Mouse (Mus musculus): ENCODE results near the gene Cdh1. TPM values are rescaled to one million over a fixed set of nuclear protein-coding genes. Genes with fewer than 3 reads are reported as not detected.

Cdh1 gene
- total and polyA plus RNA-seq, 2 experiments from 2014 or later: 6.6 to 6.7 TPM

DNA sequence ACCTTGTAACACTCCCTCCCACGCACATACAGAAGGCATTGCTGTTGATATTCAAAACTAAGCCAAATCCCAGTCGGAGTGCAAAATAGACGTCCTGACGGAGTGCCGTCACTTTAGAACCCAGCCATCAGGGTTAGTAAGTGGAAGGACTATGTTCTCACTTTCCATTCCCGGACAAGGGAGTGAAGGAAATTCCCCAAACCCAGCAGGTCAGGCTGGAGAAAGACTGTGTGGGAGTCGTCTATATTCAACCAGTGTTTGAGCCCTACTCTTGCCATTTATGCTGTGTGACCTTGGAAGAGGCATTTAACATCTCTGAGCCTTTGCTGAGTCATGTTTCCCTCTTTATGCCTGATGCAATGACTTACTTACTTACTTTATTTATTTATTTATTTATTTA, 37.1 kb downstream of the Cdh1 start:
- no peak for TF ChIP-seq CTCF (IDR thresholded peaks at IDR 0.05; ENCODE audit: low read depth)
- no peak overlapping the region for H3K9ac ChIP-seq (replicated peaks; ENCODE audit: low read length)
- ATAC-seq: no peak

DNA sequence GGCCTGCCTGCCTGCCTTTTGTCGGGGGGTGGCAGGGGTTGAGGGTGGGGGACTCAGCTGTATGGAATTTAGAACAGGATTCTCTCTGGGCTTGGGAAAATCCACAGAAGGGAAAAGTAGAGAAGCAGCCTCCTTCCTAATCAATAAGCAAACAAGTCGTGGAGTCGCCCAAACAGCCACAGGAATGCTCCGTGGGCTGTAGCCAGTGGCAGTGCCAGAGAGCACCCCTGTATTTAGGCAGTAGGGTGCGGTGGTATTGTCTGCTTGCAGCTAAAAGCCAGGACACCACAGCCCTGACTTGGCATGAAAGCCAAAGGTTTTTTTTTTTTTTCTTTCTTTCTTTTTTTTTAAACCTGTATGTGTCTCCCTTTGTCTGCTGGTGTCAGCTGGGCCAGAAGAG, 37.8 kb downstream of the Cdh1 start:
- no peaks in the 10 kb centered on the region for H3K36me3 ChIP-seq (ENCODE audit: insufficient read depth, low read length)
- H3K4me3 ChIP-seq (ENCODE audit: low read length): no peak overlapping the region
- DNase-seq (ENCODE audit: low spot score): no peak
- H3K4me2 ChIP-seq (ENCODE audit: low read depth, low read length): no peak overlapping the region
- ATAC-seq: no peak
- H3K9ac ChIP-seq (replicated peaks; ENCODE audit: low read length): no peak overlapping the region
- no peaks in the 10 kb centered on the region for H3K9me3 ChIP-seq (ENCODE audit: low read length)
- H3K27me3 ChIP-seq (ENCODE audit: insufficient read depth, low read length): no peaks in the 10 kb centered on the region
- no peaks in the 10 kb centered on the region for H3K4me1 ChIP-seq (ENCODE audit: insufficient read depth, low read length)
- TF ChIP-seq CTCF (IDR thresholded peaks at IDR 0.05; ENCODE audit: low read depth): no peak
- no peak overlapping the region for H3K27ac ChIP-seq
- 78% methylated on average over 5 of the region's 5 CpGs for WGBS

More for the DNA sequence above, 37.1 kb downstream of the Cdh1 start:
- Histone ChIP-seq H3K36me3 (ENCODE audit: insufficient read depth, low read length) (no peaks in the 10 kb centered on the region), H3K4me1 (ENCODE audit: insufficient read depth, low read length) (no peaks in the 10 kb centered on the region), H3K27me3 (ENCODE audit: insufficient read depth, low read length) (no peaks in the 10 kb centered on the region), H3K4me2 (ENCODE audit: low read depth, low read length) (no peak overlapping the region), H3K27ac (no peak overlapping the region), H3K4me3 (ENCODE audit: low read length) (no peak overlapping the region), H3K9me3 (ENCODE audit: low read length) (no peaks in the 10 kb centered on the region)
- WGBS: 85% methylated on average over 7 of the region's 7 CpGs
- DNase-seq (ENCODE audit: low spot score): no peak

DNA sequence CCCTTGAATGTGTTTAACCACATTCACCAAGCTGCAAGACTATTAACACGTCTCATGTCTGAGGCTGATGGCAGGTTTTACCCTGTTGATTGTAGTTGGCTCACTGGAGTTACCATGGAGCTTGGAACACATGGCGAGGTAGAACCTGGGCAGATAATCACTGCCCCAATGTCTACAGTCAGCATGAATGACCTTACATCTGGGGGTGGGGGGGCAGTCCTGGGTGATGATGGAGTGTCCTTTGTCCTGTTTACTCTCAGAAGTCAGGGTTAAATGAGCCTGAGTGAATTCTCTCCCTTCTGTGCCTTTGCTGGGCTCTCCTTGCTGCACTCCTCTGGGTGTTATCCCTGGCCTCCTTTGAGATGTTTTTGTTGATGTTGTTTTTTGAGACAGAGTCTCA, 39.0 kb downstream of the Cdh1 start:
- WGBS: 72% methylated on average over 2 of the region's 2 CpGs
- no peak for TF ChIP-seq CTCF (IDR thresholded peaks at IDR 0.05; ENCODE audit: low read depth)
- DNase-seq (ENCODE audit: low spot score): no peak
- Histone ChIP-seq H3K27me3 (ENCODE audit: insufficient read depth, low read length) (no peaks in the 10 kb centered on the region), H3K27ac (no peak overlapping the region), H3K4me1 (ENCODE audit: insufficient read depth, low read length) (no peaks in the 10 kb centered on the region), H3K9ac (replicated peaks; ENCODE audit: low read length) (no peak overlapping the region), H3K4me2 (ENCODE audit: low read depth, low read length) (no peak overlapping the region), H3K4me3 (ENCODE audit: low read length) (no peak overlapping the region), H3K9me3 (ENCODE audit: low read length) (no peaks in the 10 kb centered on the region), H3K36me3 (ENCODE audit: insufficient read depth, low read length) (no peaks in the 10 kb centered on the region)
- no peak for ATAC-seq

DNA sequence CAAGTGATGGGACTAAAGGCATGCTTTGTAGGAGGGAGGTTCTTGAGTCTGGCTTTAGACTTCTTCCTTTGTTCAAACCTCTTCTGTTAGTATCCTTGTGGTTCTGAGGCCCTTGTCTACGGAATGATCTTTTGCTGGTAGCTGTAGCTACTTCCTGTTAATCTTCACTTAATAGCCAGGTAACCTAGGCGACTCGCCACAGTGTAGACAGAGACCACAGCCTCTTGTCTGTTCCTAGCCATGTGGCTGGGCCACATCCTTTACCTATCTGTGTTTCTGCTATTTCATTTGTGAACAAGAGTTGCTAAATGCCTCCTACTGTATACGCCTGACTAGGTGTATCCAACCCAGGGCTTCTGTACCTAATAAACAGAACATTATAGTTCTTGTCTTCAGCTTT, 39.9 kb downstream of the Cdh1 start:
- H3K27ac ChIP-seq: no peak overlapping the region
- H3K4me2 ChIP-seq (ENCODE audit: low read depth, low read length): no peak overlapping the region
- no peak for TF ChIP-seq CTCF (IDR thresholded peaks at IDR 0.05; ENCODE audit: low read depth)
- 90% methylated on average over 4 of the region's 4 CpGs for WGBS
- no peaks in the 10 kb centered on the region for H3K36me3 ChIP-seq (ENCODE audit: insufficient read depth, low read length)
- H3K4me1 ChIP-seq (ENCODE audit: insufficient read depth, low read length): no peaks in the 10 kb centered on the region
- no peak overlapping the region for H3K9ac ChIP-seq (replicated peaks; ENCODE audit: low read length)
- ATAC-seq: no peak
- H3K9me3 ChIP-seq (ENCODE audit: low read length): no peaks in the 10 kb centered on the region
- H3K4me3 ChIP-seq (ENCODE audit: low read length): no peak overlapping the region
- no peak for DNase-seq (ENCODE audit: low spot score)
- no peaks in the 10 kb centered on the region for H3K27me3 ChIP-seq (ENCODE audit: insufficient read depth, low read length)

- H3K36me3 ChIP-seq (ENCODE audit: insufficient read depth, low read length): no peaks in the 10 kb centered on the region
- ATAC-seq (no peak), DNase-seq (ENCODE audit: low spot score) (no peak)
- no peak overlapping the region for H3K9ac ChIP-seq (replicated peaks; ENCODE audit: low read length)
- H3K4me3 ChIP-seq (ENCODE audit: low read length): no peak overlapping the region
- no peak overlapping the region for H3K4me2 ChIP-seq (ENCODE audit: low read depth, low read length)
- H3K4me1 ChIP-seq (ENCODE audit: insufficient read depth, low read length): no peaks in the 10 kb centered on the region
- TF ChIP-seq CTCF (IDR thresholded peaks at IDR 0.05; ENCODE audit: low read depth): peak; percentile 26; the same call in 1 of the 2 replicates
- no peak overlapping the region for H3K27ac ChIP-seq
- H3K27me3 ChIP-seq (ENCODE audit: insufficient read depth, low read length): no peaks in the 10 kb centered on the region
- H3K9me3 ChIP-seq (ENCODE audit: low read length): no peaks in the 10 kb centered on the region
- WGBS: 79% methylated on average over 3 of the region's 3 CpGs
Measured at GRCm38 (mm10) chr8:106644957-106645356, 41.8 kb downstream of the Cdh1 start.

GRCm38 (mm10) chr8:106646153-106646552, 43.0 kb downstream of the Cdh1 start:
- TF ChIP-seq CTCF (IDR thresholded peaks at IDR 0.05; ENCODE audit: low read depth): no peak
- Histone ChIP-seq H3K9me3 (ENCODE audit: low read length) (no peaks in the 10 kb centered on the region), H3K4me2 (ENCODE audit: low read depth, low read length) (no peak overlapping the region), H3K36me3 (ENCODE audit: insufficient read depth, low read length) (no peaks in the 10 kb centered on the region), H3K4me3 (ENCODE audit: low read length) (no peak overlapping the region), H3K4me1 (ENCODE audit: insufficient read depth, low read length) (no peaks in the 10 kb centered on the region), H3K27ac (no peak overlapping the region), H3K9ac (replicated peaks; ENCODE audit: low read length) (no peak overlapping the region), H3K27me3 (ENCODE audit: insufficient read depth, low read length) (no peaks in the 10 kb centered on the region)
- ATAC-seq: no peak
- DNase-seq (ENCODE audit: low spot score): no peak
- 95% methylated on average over 2 of the region's 2 CpGs for WGBS

- Histone ChIP-seq H3K9ac (replicated peaks; ENCODE audit: low read length) (no peak overlapping the region), H3K4me3 (ENCODE audit: low read length) (no peak overlapping the region), H3K27ac (no peak overlapping the region), H3K9me3 (ENCODE audit: low read length) (no peaks in the 10 kb centered on the region), H3K4me2 (ENCODE audit: low read depth, low read length) (no peak overlapping the region), H3K27me3 (ENCODE audit: insufficient read depth, low read length) (no peaks in the 10 kb centered on the region), H3K4me1 (ENCODE audit: insufficient read depth, low read length) (no peaks in the 10 kb centered on the region), H3K36me3 (ENCODE audit: insufficient read depth, low read length) (no peaks in the 10 kb centered on the region)
- 84% methylated on average over 5 of the region's 5 CpGs for WGBS
- ATAC-seq (no peak), DNase-seq (ENCODE audit: low spot score) (no peak)
- no peak for TF ChIP-seq CTCF (IDR thresholded peaks at IDR 0.05; ENCODE audit: low read depth)
Measured at GRCm38 (mm10) chr8:106646731-106647130, 43.6 kb downstream of the Cdh1 start.
